Mouse (Mus musculus) CH12.LX (cell line): Measurements from ENCODE around the gene Dcp1b. TPM values are rescaled to one million over a fixed set of nuclear protein-coding genes. Genes with fewer than 3 reads are reported as not detected.

Experiments
- DNase-seq: peaks from one replicate; pipeline ENCODE4 v3.0.0-alpha.2; 2013; ENCODE audit errors: extremely low read depth
- H3K27ac ChIP-seq: 2 replicates; pipeline ENCODE4 v1.5.1; 2012; ENCODE audit warnings: low read depth, mild to moderate bottlenecking, control low read depth, moderate library complexity; ENCODE audit not compliant: insufficient read depth
- H3K27me3 ChIP-seq: replicated peaks from 2 replicates; pipeline ENCODE3; 2012; ENCODE audit warnings: inconsistent platforms
- H3K36me3 ChIP-seq, 2 experiments: replicated peaks in 1 of 2; 2 replicates each; pipeline versions ENCODE3 to v1.6.1; 2012; ENCODE audit warnings: inconsistent platforms in 1 of 2, low read length in 1 of 2, mild to moderate bottlenecking in 1 of 2, mixed read lengths in 1 of 2, moderate library complexity in 1 of 2; ENCODE audit not compliant: control insufficient read depth in 1 of 2, insufficient read depth in 1 of 2
- H3K4me1 ChIP-seq, 2 experiments: 2 replicates each; pipeline ENCODE4 v1.6.1; 2012; ENCODE audit warnings: inconsistent platforms in 1 of 2, moderate library complexity in 1 of 2; ENCODE audit not compliant: insufficient read depth in 2 of 2, control insufficient read depth in 1 of 2
- H3K4me2 ChIP-seq: 2 replicates; pipeline ENCODE4 v1.6.1; 2012; ENCODE audit warnings: low read depth, mild to moderate bottlenecking, control low read depth; ENCODE audit not compliant: poor library complexity, insufficient read depth, severe bottlenecking
- H3K4me3 ChIP-seq, 3 experiments: fragments of 150-350 bp in 1 of 3; sonication (generic) in 1 of 3; replicated peaks in 1 of 3; 2 replicates each; pipeline versions ENCODE3 to v1.5.1; 2011 to 2012; ENCODE audit warnings: low read depth in 2 of 3, low read length in 2 of 3, mild to moderate bottlenecking in 2 of 3, moderate library complexity in 2 of 3, control low read depth in 1 of 3, improper control_type of control experiment in 1 of 3, inconsistent platforms in 1 of 3, mixed read lengths in 1 of 3; ENCODE audit not compliant: poor library complexity in 1 of 3
- H3K79me2 ChIP-seq: replicated peaks from 2 replicates; pipeline ENCODE4 v1.6.1; 2012; ENCODE audit warnings: mild to moderate bottlenecking, moderate library complexity; ENCODE audit not compliant: control insufficient read depth, poor library complexity, insufficient read depth, severe bottlenecking; ENCODE audit errors: extremely low read depth
- H3K9ac ChIP-seq: 2 replicates; pipeline ENCODE4 v1.6.1; 2012; ENCODE audit warnings: low read depth, mild to moderate bottlenecking, control low read depth, moderate library complexity; ENCODE audit not compliant: insufficient read depth
- H3K9me3 ChIP-seq: replicated peaks from 2 replicates; pipeline ENCODE3; 2012; ENCODE audit warnings: low read length, inconsistent platforms, mixed read lengths
- BHLHE40 ChIP-seq: IDR thresholded peaks from 2 replicates; pipeline ENCODE4 v1.6.1; 2011; ENCODE audit warnings: mild to moderate bottlenecking, low read depth, low read length, improper control_type of control experiment
- CHD1 ChIP-seq: IDR thresholded peaks from 2 replicates; pipeline ENCODE4 v1.6.1; 2012; ENCODE audit warnings: low read depth, low read length, improper control_type of control experiment, inconsistent platforms
- CHD2 ChIP-seq: IDR thresholded peaks from 2 replicates; pipeline ENCODE4 v1.6.1; 2011; ENCODE audit warnings: low read length, improper control_type of control experiment
- E2F4 ChIP-seq: IDR thresholded peaks from 2 replicates; pipeline ENCODE4 v1.6.1; 2011; ENCODE audit warnings: low read depth, low read length, improper control_type of control experiment; ENCODE audit not compliant: insufficient replicate concordance
- ELF1 ChIP-seq: IDR thresholded peaks from 2 replicates; pipeline ENCODE4 v1.6.1; 2014; ENCODE audit warnings: low read depth, mild to moderate bottlenecking, inconsistent platforms, low read length, improper control_type of control experiment
- EP300 ChIP-seq: IDR thresholded peaks from 2 replicates; pipeline ENCODE4 v1.6.1; 2011; ENCODE audit warnings: low read length, improper control_type of control experiment
- ETS1 ChIP-seq: conservative IDR thresholded peaks from 2 replicates; pipeline ENCODE4 v1.6.1; 2012; ENCODE audit warnings: low read depth, mild to moderate bottlenecking, inconsistent platforms, low read length, improper control_type of control experiment, moderate library complexity
- GABPA ChIP-seq: IDR thresholded peaks from 2 replicates; pipeline ENCODE4 v1.6.1; 2012; ENCODE audit warnings: low read depth, low read length, improper control_type of control experiment, inconsistent platforms; ENCODE audit not compliant: insufficient replicate concordance
- IRF4 ChIP-seq: IDR thresholded peaks from 2 replicates; pipeline ENCODE4 v1.6.1; 2014; ENCODE audit warnings: low read depth, mild to moderate bottlenecking, inconsistent platforms, low read length, improper control_type of control experiment
- JUN ChIP-seq: IDR thresholded peaks from 2 replicates; pipeline ENCODE4 v1.6.1; 2011; ENCODE audit warnings: low read depth, mild to moderate bottlenecking, low read length, improper control_type of control experiment, moderate library complexity; ENCODE audit not compliant: insufficient read depth
- KAT2A ChIP-seq: IDR thresholded peaks from 2 replicates; pipeline ENCODE4 v1.6.1; 2012; ENCODE audit warnings: low read length, improper control_type of control experiment, inconsistent platforms; ENCODE audit not compliant: insufficient replicate concordance
- MAX ChIP-seq: IDR thresholded peaks from 2 replicates; pipeline ENCODE4 v1.6.1; 2011; ENCODE audit warnings: low read length, improper control_type of control experiment
- MAZ ChIP-seq: IDR thresholded peaks from 2 replicates; pipeline ENCODE4 v1.6.1; 2012; ENCODE audit warnings: low read depth, mild to moderate bottlenecking, inconsistent platforms, low read length, improper control_type of control experiment, moderate library complexity
- MEF2A ChIP-seq: IDR thresholded peaks from 2 replicates; pipeline ENCODE4 v1.6.1; 2014; ENCODE audit warnings: low read depth, mild to moderate bottlenecking, inconsistent platforms, low read length, improper control_type of control experiment, borderline replicate concordance
- MXI1 ChIP-seq: IDR thresholded peaks from 2 replicates; pipeline ENCODE4 v1.6.1; 2011; ENCODE audit warnings: mild to moderate bottlenecking, low read depth, low read length, improper control_type of control experiment
- MYC ChIP-seq: IDR thresholded peaks from 2 replicates; pipeline ENCODE4 v1.6.1; 2011; ENCODE audit warnings: low read depth, mild to moderate bottlenecking, improper control_type of control experiment, low read length
- NELFE ChIP-seq: IDR thresholded peaks from 2 replicates; pipeline ENCODE4 v1.6.1; 2011; ENCODE audit warnings: low read depth, low read length, improper control_type of control experiment
- NRF1 ChIP-seq: IDR thresholded peaks from 2 replicates; pipeline ENCODE4 v1.6.1; 2014; ENCODE audit warnings: low read depth, mild to moderate bottlenecking, inconsistent platforms, low read length, improper control_type of control experiment, moderate library complexity
- POLR2A ChIP-seq: IDR thresholded peaks from 2 replicates; pipeline ENCODE4 v1.6.1; 2011; ENCODE audit warnings: low read depth, mild to moderate bottlenecking, improper control_type of control experiment, low read length
- POLR2AphosphoS2 ChIP-seq: IDR thresholded peaks from 2 replicates; pipeline ENCODE4 v1.6.1; 2011; ENCODE audit warnings: low read depth, low read length, improper control_type of control experiment
- RAD21 ChIP-seq: IDR thresholded peaks from 2 replicates; pipeline ENCODE4 v1.6.1; 2011; ENCODE audit warnings: low read depth, mild to moderate bottlenecking, low read length, improper control_type of control experiment, moderate library complexity
- SIN3A ChIP-seq: IDR thresholded peaks from 2 replicates; pipeline ENCODE4 v1.6.1; 2012; ENCODE audit warnings: low read length, improper control_type of control experiment, inconsistent platforms
- SMC3 ChIP-seq: IDR thresholded peaks from 2 replicates; pipeline ENCODE4 v1.6.1; 2011; ENCODE audit warnings: low read depth, low read length, improper control_type of control experiment
- TBP ChIP-seq: conservative IDR thresholded peaks from 2 replicates; pipeline ENCODE4 v1.6.1; 2011; ENCODE audit warnings: low read depth, low read length, improper control_type of control experiment
- UBTF ChIP-seq: IDR thresholded peaks from 2 replicates; pipeline ENCODE4 v1.6.1; 2012; ENCODE audit warnings: low read depth, mild to moderate bottlenecking, inconsistent platforms, low read length, improper control_type of control experiment, moderate library complexity
- USF1 ChIP-seq: IDR thresholded peaks from 2 replicates; pipeline ENCODE4 v1.6.1; 2014; ENCODE audit warnings: low read depth, mild to moderate bottlenecking, inconsistent platforms, low read length, improper control_type of control experiment
- USF2 ChIP-seq: conservative IDR thresholded peaks from 2 replicates; pipeline ENCODE4 v1.6.1; 2011; ENCODE audit warnings: low read depth, low read length, improper control_type of control experiment
- ZC3H11A ChIP-seq: IDR thresholded peaks from 2 replicates; pipeline ENCODE4 v1.6.1; 2012; ENCODE audit warnings: low read depth, mild to moderate bottlenecking, inconsistent platforms, low read length, improper control_type of control experiment
- ZKSCAN1 ChIP-seq: IDR thresholded peaks from 2 replicates; pipeline ENCODE4 v1.6.1; 2012; ENCODE audit warnings: low read depth, inconsistent platforms, low read length, improper control_type of control experiment, borderline replicate concordance
- dilution Hi-C: fragments of 300-500 bp; cut with MboI; formaldehyde crosslinking; loops from 2 replicates; pipeline ENCODE4 v1.14.3; 2020; ENCODE audit warnings: low sequenced_read_pairs; ENCODE audit not compliant: extremely low pct_unique_long_range_greater_than_20kb, extremely low pct_ligation_motif_present
- in situ Hi-C: fragments of 300-500 bp; cut with MboI; formaldehyde crosslinking; loops from 3 replicates; pipeline ENCODE4 v1.14.3; 2019; ENCODE audit warnings: low sequenced_read_pairs, low pct_ligation_motif_present, low pct_unique_long_range_greater_than_20kb, mixed read lengths
- polyA plus RNA-seq: library from polyadenylated mRNA; unstranded; fragments of >175 nt; gene quantifications from 2 replicates; pipeline ENCODE4 v1.2.1, GENCODE M21; 2012; ENCODE audit warnings: low read depth; ENCODE audit not compliant: insufficient read length
- total RNA-seq, 2 experiments: library from RNA; depleted of rRNA; stranded (reverse); fragments of 300-350 nt in 1 of 2; fragments of >200 nt in 1 of 2; gene quantifications; 2 replicates each; pipeline ENCODE4 v1.2.3; 2012 to 2014

The Dcp1b gene
- total and polyA plus RNA-seq, 3 experiments: 1.6 to 2.5 (median 2.2) TPM

GRCm38 (mm10) chr6:119214190-119214589 is 39.1 kb downstream of the Dcp1b start:
- dilution Hi-C loops (no loop called here), in situ Hi-C loops (no loop called here)
- Histone ChIP-seq H3K4me1 (no peaks in the 10 kb centered on the region), H3K9me3 (no peaks in the 10 kb centered on the region), H3K27ac (no peak overlapping the region), H3K27me3 (no peaks in the 10 kb centered on the region), H3K9ac (no peak overlapping the region), H3K36me3 (peaks cover 10 to 20% of the 10 kb centered on the region in 2 experiments), H3K79me2 (no peaks in the 10 kb centered on the region), H3K4me3 (no peak overlapping the region), H3K4me2 (no peak overlapping the region)
- TF ChIP-seq MAZ (no peak), MYC (no peak), USF1 (no peak), USF2 (no peak), SIN3A (no peak), SMC3 (no peak), JUN (no peak), RAD21 (no peak), ZKSCAN1 (no peak), NRF1 (no peak), EP300 (no peak), ZC3H11A (no peak), CHD2 (no peak), CHD1 (no peak), POLR2AphosphoS2 (no peak), POLR2A (no peak), TBP (no peak), MAX (no peak), E2F4 (no peak)
- DNase-seq: no peak

DNA sequence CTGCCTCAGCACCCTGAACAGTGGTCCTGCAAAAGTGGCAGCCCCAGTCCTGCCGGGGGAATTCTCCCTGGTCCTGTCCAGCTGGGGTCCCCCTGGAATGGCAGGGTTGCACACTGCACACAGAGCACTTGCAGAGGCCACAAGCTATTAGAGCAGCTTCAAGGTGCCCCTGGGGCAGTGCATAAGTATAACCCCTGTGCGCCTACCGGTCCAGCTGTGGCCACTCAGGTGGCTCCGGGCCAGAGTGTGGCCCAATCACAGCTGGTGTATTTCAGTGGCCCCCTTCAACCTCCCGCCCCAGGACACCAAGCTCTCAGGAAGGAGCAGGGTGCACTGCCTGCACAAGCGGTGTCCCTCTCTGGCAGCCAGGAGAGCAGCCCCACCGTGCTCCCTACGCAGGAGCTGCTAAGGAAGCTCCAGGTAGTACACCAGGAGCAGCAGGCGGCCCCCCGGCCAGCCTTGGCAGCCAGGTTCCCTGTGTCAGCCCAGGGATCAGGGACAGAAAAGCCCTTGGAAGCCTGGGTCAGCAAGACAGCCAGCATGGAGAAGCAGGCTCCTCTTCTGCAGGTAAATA is 40.1 kb downstream of the Dcp1b start:
- no peak for TF ChIP-seq MXI1
- TF ChIP-seq BHLHE40: no peak
- TF ChIP-seq MEF2A: no peak
- no peak for TF ChIP-seq MYC
- TF ChIP-seq ZKSCAN1: no peak
- no peak for TF ChIP-seq NELFE
- TF ChIP-seq IRF4: no peak
- TF ChIP-seq RAD21: no peak
- no peak for TF ChIP-seq USF1
- no peak for TF ChIP-seq UBTF
- TF ChIP-seq MAZ: no peak
- no peak for TF ChIP-seq ZC3H11A
- TF ChIP-seq EP300: no peak
- no peak for TF ChIP-seq GABPA
- TF ChIP-seq ELF1: no peak
- TF ChIP-seq KAT2A: no peak
- TF ChIP-seq ETS1: no peak
- no peak for TF ChIP-seq JUN
- no peak for TF ChIP-seq USF2
- TF ChIP-seq, all 38 proteins: peak for 0
- Histone ChIP-seq H3K4me3 (no peak overlapping the region), H3K27ac (no peak overlapping the region), H3K9me3 (no peaks in the 10 kb centered on the region), H3K9ac (no peak overlapping the region), H3K79me2 (no peaks in the 10 kb centered on the region), H3K36me3 (peaks cover 10 to 23% of the 10 kb centered on the region in 2 experiments), H3K27me3 (no peaks in the 10 kb centered on the region), H3K4me2 (no peak overlapping the region), H3K4me1 (no peaks in the 10 kb centered on the region)
- dilution Hi-C loops (no loop called here), in situ Hi-C loops (no loop called here)
- no peak for DNase-seq
